Mouse (Mus musculus): ENCODE results near the gene Rfpl4b. TPM values are rescaled to one million over a fixed set of nuclear protein-coding genes. Genes with fewer than 3 reads are reported as not detected.

Rfpl4b gene
- polyA plus RNA-seq (2015; fragmentation: Nextera tagmentation; extraction: Ambion mirVana): 0.14 TPM in 1 of 2 replicates, not detected in the other

DNA sequence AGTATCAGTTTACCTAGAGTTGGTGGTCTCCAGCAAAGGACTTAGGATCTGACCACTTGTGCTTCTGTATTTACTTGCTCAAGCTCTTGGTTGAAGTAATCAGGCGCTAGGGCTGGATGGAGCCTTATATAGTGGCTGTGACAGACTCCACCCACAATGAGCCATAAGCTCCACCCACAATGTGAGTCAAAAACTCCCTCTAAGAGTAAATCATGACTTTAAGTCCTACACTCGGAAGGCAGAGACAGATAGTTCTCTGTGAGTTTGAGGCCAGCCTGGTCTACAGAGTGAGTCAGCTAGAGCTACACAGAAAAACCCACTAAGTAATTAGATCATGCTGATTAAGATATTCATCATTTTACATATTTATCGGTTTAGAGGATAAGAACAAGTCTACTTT is at the start of gene Rfpl4b:
Gene Rfpl4b, minus strand, starts transcription at position 101 of the 400 bp plus-strand sequence.

Other genes with a start within 250 kb of the Rfpl4b start
- 20.6 TPM in 2 replicates for gene Lama4, start 143.7 kb upstream of the Rfpl4b start, polyA plus RNA-seq (2015; fragmentation: Nextera tagmentation; extraction: Ambion mirVana)

Measured in neural tube, postnatal 0 days (tissue).